Mouse (Mus musculus) lung, embryonic 15.5 days (tissue): Measurements from ENCODE around the gene Sh3rf1. TPM values are rescaled to one million over a fixed set of nuclear protein-coding genes. Genes with fewer than 3 reads are reported as not detected.
A peak's percentile ranks its signal among the peaks of the same experiment; 100 is the strongest.
"Not testable (repeated sequence)": the region's sequence is repeated elsewhere in the genome, so short reads cannot be mapped to it uniquely, and the experiment has no call there.

Experiments used
- ATAC-seq: fragments of 200-750 bp; cut with Nextera tagmentation; 2 replicates; pipeline ENCODE4 v1.8.0; 2017; ENCODE audit warnings: moderate number of reproducible peaks, borderline replicate concordance; ENCODE audit not compliant: low FRiP score, low TSS enrichment; ENCODE audit errors: extremely low read depth
- H3K27ac ChIP-seq: fragments of 300-500 bp; sonication (generic); 2 replicates; pipeline ENCODE4 v1.5.1; 2015; ENCODE audit warnings: moderate library complexity, mild to moderate bottlenecking, inconsistent platforms
- H3K27me3 ChIP-seq: fragments of 300-500 bp; sonication (generic); 2 replicates; pipeline ENCODE4 v1.6.1; 2015; ENCODE audit warnings: inconsistent platforms
- H3K36me3 ChIP-seq: fragments of 300-500 bp; sonication (generic); 2 replicates; pipeline ENCODE4 v1.6.1; 2015; ENCODE audit warnings: inconsistent platforms
- H3K4me1 ChIP-seq: fragments of 300-500 bp; sonication (generic); 2 replicates; pipeline ENCODE4 v1.6.1; 2015; ENCODE audit warnings: inconsistent platforms
- H3K4me2 ChIP-seq: fragments of 300-500 bp; sonication (generic); 2 replicates; pipeline ENCODE4 v1.6.1; 2015; ENCODE audit warnings: inconsistent platforms, mild to moderate bottlenecking, moderate library complexity
- H3K4me3 ChIP-seq: fragments of 300-500 bp; sonication (generic); 2 replicates; pipeline ENCODE4 v1.5.1; 2015; ENCODE audit warnings: mild to moderate bottlenecking, inconsistent platforms
- H3K9ac ChIP-seq: fragments of 300-500 bp; sonication (generic); 2 replicates; pipeline ENCODE4 v1.6.1; 2015; ENCODE audit warnings: inconsistent platforms
- H3K9me3 ChIP-seq: fragments of 300-500 bp; sonication (generic); 2 replicates; pipeline ENCODE4 v1.6.1; 2016; ENCODE audit warnings: inconsistent platforms
- WGBS: fragments of 180-500 bp; shearing (Covaris S2); methylation state at CpG from one replicate; pipeline ENCODE4 v1.1.7; 2015; 5-methylcytosine and 5-hydroxymethylcytosine counted together
- polyA plus RNA-seq: library from polyadenylated mRNA; unstranded; fragments of >200 nt; fragmentation: Nextera tagmentation; extraction: Ambion mirVana; gene quantifications from 2 replicates; pipeline ENCODE4 v1.2.1, GENCODE M21; 2015

The Sh3rf1 gene
- polyA plus RNA-seq, 1 experiment from 2014 or later: 16.8 TPM

DNA sequence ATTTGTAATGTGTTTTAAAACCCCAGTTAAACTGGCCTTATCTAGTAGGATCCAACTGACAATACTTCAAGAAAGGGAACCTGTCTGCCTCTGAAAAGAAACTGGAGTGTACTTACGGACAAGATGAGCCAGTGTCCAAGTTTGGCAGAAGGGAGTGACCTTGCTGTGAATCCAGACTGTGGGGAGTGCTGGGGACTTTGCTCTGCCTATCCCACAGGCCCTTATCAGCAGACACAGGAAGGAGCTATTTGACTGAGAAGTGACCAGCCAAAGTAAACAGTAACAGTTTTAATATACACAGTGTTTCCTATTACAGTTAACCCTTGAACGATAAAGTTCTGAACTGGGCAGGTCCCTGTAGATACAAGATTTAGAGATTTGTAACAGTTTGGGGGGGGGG, 173.5 kb downstream of the Sh3rf1 start:
- Histone ChIP-seq H3K9ac (no peak overlapping the region), H3K36me3 (no peaks in the 10 kb centered on the region), H3K27me3 (no peaks in the 10 kb centered on the region), H3K4me2 (peak overlapping the region; percentile 11; the same call in 1 of the 2 replicates), H3K27ac (peak overlapping the region; percentile 67), H3K4me1 (peaks cover 29% of the 10 kb centered on the region), H3K4me3 (no peak overlapping the region), H3K9me3 (no peaks in the 10 kb centered on the region)
- 9% methylated on average over 2 of the region's 2 CpGs for WGBS
- peak; percentile 68; the same call in 1 of the 2 replicates for ATAC-seq

DNA sequence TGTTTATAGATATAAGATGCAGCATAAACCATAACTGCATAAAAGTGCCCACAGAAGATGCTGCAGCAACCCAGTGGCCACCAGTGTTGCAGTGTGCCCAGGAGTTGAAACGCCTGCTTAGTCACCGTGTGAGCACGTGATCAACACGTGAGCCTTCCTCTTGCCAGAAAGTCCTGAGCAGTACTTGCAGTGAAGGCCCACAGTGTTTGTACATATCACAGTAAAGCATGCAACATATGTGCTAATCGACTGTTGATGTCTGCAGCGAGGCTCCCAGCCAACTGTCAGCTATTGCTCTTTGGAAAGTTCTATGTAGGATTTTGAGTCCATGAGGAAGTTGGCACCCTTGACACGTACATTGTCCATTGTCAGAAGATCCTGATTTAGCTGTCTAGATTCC, 174.1 kb downstream of the Sh3rf1 start:
- peak; percentile 89 for ATAC-seq
- Histone ChIP-seq H3K9ac (no peak overlapping the region), H3K9me3 (no peaks in the 10 kb centered on the region), H3K36me3 (no peaks in the 10 kb centered on the region), H3K4me3 (no peak overlapping the region), H3K27ac (peak overlapping the region; percentile 48), H3K4me2 (no peak overlapping the region), H3K4me1 (peaks cover 29% of the 10 kb centered on the region), H3K27me3 (no peaks in the 10 kb centered on the region)
- 18% methylated on average over 7 of the region's 7 CpGs for WGBS

- 65% methylated on average over 7 of the region's 7 CpGs for WGBS
- no peak overlapping the region for H3K27ac ChIP-seq
- H3K4me1 ChIP-seq: peaks cover 27% of the 10 kb centered on the region
- H3K4me3 ChIP-seq: no peak overlapping the region
- H3K9me3 ChIP-seq: no peaks in the 10 kb centered on the region
- no peaks in the 10 kb centered on the region for H3K27me3 ChIP-seq
- no peak overlapping the region for H3K4me2 ChIP-seq
- no peaks in the 10 kb centered on the region for H3K36me3 ChIP-seq
- no peak for ATAC-seq
- H3K9ac ChIP-seq: no peak overlapping the region
Observed at GRCm38 (mm10) chr8:61402861-61403260, 179.2 kb downstream of the Sh3rf1 start.

DNA sequence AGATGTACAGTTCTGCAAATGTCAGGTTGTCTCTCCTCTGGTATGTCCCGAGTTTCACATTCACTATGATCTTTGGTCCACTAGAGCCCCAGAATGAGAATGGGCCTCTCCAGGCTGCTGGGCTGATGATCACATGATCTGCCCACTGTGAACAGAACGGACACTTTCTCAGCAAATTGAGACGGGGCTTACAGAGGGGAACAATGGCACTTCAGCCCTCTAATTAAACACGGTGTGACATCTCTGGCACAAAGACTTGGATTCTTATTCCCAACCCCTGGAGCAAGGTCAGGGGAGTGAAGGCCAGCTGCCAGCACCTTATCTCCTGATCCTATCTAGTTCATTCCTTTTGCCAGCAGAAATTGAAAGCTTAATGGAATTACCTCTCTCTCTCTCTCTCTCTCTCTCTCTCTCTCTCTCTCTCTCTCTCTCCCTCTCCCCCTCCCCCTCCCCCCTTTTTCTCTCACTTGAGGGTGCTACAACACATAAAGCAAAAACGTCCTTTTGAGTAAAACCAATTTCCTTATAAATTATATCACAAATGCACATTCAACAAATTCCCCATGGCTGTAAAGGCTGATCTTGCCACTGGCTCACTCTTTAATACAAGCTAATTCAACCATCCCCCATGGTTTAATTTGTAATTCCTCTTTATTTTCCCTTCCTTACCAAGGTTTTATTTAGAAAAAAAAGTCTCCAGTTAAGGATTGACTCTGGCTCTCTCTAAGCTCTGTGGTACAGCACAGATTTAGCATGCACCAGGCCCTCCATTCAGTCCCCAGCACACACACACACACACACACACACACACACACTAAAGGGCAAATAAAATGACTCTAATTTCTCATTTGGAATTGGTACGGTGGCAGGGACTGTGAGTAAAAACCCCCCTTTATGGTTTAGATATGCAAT, 179.8 kb downstream of the Sh3rf1 start:
- Histone ChIP-seq H3K4me3 (no peak overlapping the region), H3K36me3 (no peaks in the 10 kb centered on the region), H3K9me3 (no peaks in the 10 kb centered on the region), H3K4me1 (peaks cover 23% of the 10 kb centered on the region), H3K27ac (no peak overlapping the region), H3K27me3 (no peaks in the 10 kb centered on the region), H3K9ac (no peak overlapping the region), H3K4me2 (no peak overlapping the region)
- ATAC-seq: peak; percentile 54; the same call in 1 of the 2 replicates
- WGBS: 14% methylated on average over 6 of the region's 6 CpGs

DNA sequence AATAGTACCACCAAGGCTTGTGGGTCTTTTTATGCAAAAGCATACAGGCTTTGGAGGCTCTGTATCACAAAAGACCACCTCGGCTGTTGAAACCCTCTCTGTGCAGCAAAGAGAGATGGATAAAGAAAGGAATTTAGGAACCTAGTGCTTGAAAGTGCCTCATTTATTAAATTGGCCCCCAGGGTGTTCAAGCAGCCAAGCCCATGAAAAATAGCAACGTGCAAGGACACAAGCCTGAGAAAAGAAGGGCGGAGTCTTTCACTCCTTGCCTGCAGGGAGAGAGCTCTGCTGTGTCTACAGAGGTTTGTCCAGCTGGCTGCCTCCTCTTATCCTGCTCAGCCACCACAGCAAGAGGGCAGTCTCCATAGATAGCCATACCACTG, 180.5 kb downstream of the Sh3rf1 start:
- no peaks in the 10 kb centered on the region for H3K27me3 ChIP-seq

GRCm38 (mm10) chr8:61409081-61409480, 185.4 kb downstream of the Sh3rf1 start:
- Histone ChIP-seq H3K9ac (no peak overlapping the region), H3K9me3 (no peaks in the 10 kb centered on the region), H3K4me1 (peaks cover 3% of the 10 kb centered on the region; the same call in 1 of the 2 replicates), H3K27ac (no peak overlapping the region), H3K4me2 (no peak overlapping the region), H3K4me3 (no peak overlapping the region), H3K27me3 (no peaks in the 10 kb centered on the region), H3K36me3 (no peaks in the 10 kb centered on the region)
- no peak for ATAC-seq
- 66% methylated on average over 4 of the region's 4 CpGs for WGBS

More for the DNA sequence above, 180.5 kb downstream of the Sh3rf1 start:
- no peak overlapping the region for H3K4me3 ChIP-seq
- no peak for ATAC-seq
- H3K4me2 ChIP-seq: no peak overlapping the region
- H3K9me3 ChIP-seq: no peaks in the 10 kb centered on the region
- H3K4me1 ChIP-seq: peaks cover 19% of the 10 kb centered on the region
- no peak overlapping the region for H3K9ac ChIP-seq
- no peak overlapping the region for H3K27ac ChIP-seq
- H3K36me3 ChIP-seq: no peaks in the 10 kb centered on the region
- 42% methylated on average over 3 of the region's 3 CpGs for WGBS

GRCm38 (mm10) chr8:61409712-61410111, 186.0 kb downstream of the Sh3rf1 start:
- H3K4me1 ChIP-seq, H3K27ac ChIP-seq, H3K9ac ChIP-seq, H3K36me3 ChIP-seq, H3K27me3 ChIP-seq, H3K4me3 ChIP-seq, H3K9me3 ChIP-seq, H3K4me2 ChIP-seq: not testable (repeated sequence)
- WGBS: 62% methylated on average over 5 of the region's 5 CpGs
- ATAC-seq: peak; percentile 27; the same call in 1 of the 2 replicates

DNA sequence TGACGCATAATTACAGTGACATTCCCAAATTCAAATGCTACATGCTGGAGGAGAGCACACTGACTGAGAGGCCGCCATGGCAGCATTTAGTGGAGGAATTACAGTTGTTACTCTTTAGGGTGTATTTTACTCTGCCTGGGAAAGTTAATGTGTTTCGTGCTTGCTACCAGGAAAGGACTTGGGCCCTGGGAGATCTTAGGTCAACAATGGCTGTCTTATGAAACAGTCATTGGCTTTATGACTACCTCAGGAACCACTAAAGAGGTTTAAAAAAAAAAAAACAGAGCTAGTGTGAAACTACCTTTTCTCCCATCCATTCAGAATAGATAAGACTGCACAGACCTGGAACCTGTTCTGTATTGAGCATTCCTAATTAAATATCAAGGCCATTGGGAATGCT, 195.8 kb downstream of the Sh3rf1 start:
- 82% methylated on average over 3 of the region's 3 CpGs for WGBS
- Histone ChIP-seq H3K9me3 (no peaks in the 10 kb centered on the region), H3K36me3 (no peaks in the 10 kb centered on the region), H3K27me3 (no peaks in the 10 kb centered on the region), H3K4me1 (0 out of 2 replicates have a peak, but pooled peaks cover 6% of the 10 kb centered on the region), H3K9ac (no peak overlapping the region), H3K4me2 (no peak overlapping the region), H3K27ac (no peak overlapping the region), H3K4me3 (no peak overlapping the region)
- no peak for ATAC-seq

GRCm38 (mm10) chr8:61420166-61420565, 196.5 kb downstream of the Sh3rf1 start:
- no peak overlapping the region for H3K4me2 ChIP-seq
- H3K36me3 ChIP-seq: no peaks in the 10 kb centered on the region
- H3K27ac ChIP-seq: no peak overlapping the region
- no peaks in the 10 kb centered on the region for H3K9me3 ChIP-seq
- no peak overlapping the region for H3K9ac ChIP-seq
- no peaks in the 10 kb centered on the region for H3K27me3 ChIP-seq
- H3K4me3 ChIP-seq: no peak overlapping the region
- WGBS: 23% methylated on average over 5 of the region's 6 CpGs
- H3K4me1 ChIP-seq: 0 out of 2 replicates have a peak, but pooled peaks cover 6% of the 10 kb centered on the region
- 0 out of 2 replicates have a peak, but pooled peaks have one; percentile 46 for ATAC-seq

DNA sequence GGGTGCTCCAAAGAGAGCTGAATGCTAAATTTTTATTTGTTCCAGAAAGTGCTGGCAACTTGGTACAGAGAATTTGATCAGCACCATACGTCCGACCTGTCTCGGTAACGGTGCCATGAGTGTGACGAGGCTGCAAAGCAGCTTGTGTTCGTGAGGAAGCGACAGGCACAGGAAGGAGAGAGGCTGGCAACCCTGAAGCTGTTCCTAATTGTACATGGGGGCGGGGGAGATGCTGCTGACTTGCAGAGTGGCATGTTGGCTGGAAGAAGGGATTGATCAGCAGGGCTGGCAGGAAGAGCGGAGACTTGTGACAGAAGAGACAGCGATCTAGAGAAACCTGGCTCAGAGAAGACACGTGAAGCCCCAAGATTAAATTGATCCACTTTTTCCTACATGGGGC, 197.9 kb downstream of the Sh3rf1 start:
- H3K27ac ChIP-seq: no peak overlapping the region
- H3K36me3 ChIP-seq: no peaks in the 10 kb centered on the region
- H3K4me2 ChIP-seq: no peak overlapping the region
- H3K4me3 ChIP-seq: no peak overlapping the region
- 72% methylated on average over 11 of the region's 11 CpGs for WGBS
- H3K9ac ChIP-seq: no peak overlapping the region
- H3K27me3 ChIP-seq: no peaks in the 10 kb centered on the region
- no peaks in the 10 kb centered on the region for H3K9me3 ChIP-seq
- 0 out of 2 replicates have a peak, but pooled peaks cover 6% of the 10 kb centered on the region for H3K4me1 ChIP-seq
- no peak for ATAC-seq

DNA sequence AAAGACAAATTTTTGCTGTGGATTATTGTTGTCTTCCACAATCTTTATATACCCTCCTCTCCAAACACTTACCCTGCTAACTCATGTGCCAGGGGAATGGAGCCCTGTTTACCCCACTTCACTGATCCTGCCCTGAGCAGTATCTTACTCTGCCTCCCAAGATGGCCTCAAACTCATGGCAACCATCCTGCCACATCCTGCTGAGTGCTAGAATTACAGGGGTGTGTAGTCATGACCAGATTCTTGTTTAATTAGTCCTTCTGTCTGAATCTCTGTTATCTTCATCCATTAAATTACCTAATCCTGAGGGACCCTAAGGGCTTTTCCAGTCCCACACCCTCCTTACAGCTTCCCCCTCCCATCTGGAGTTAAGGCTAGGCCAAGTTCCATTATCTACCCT, 201.5 kb downstream of the Sh3rf1 start:
- no peaks in the 10 kb centered on the region for H3K36me3 ChIP-seq
- H3K9me3 ChIP-seq: no peaks in the 10 kb centered on the region
- no peak overlapping the region for H3K27ac ChIP-seq
- no peak overlapping the region for H3K4me3 ChIP-seq
- peaks cover 15% of the 10 kb centered on the region for H3K4me1 ChIP-seq
- H3K27me3 ChIP-seq: no peaks in the 10 kb centered on the region
- H3K4me2 ChIP-seq: no peak overlapping the region
- no peak overlapping the region for H3K9ac ChIP-seq
- no peak for ATAC-seq

DNA sequence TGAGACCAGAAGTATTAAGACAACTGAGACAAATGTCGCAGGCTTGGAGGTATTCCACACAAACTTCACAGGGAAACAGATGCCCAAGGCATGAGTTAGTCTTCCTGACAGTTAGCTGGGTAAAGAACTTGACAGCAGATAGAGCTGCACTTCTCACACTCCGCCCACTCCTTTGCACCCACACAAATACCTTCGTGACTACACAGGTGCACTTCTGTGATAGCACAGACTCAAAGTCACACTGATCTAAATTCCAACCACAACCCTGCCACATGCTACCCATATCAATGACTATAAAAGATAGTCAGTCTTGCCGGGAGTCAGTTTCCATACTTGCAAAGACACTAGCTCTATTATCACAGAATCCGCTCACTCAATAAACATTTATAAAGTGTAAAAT, 202.4 kb downstream of the Sh3rf1 start:
- 73% methylated on average over 5 of the region's 5 CpGs for WGBS
- no peak overlapping the region for H3K27ac ChIP-seq

More for the DNA sequence above, 202.4 kb downstream of the Sh3rf1 start:
- no peaks in the 10 kb centered on the region for H3K36me3 ChIP-seq
- no peaks in the 10 kb centered on the region for H3K27me3 ChIP-seq
- H3K4me3 ChIP-seq: no peak overlapping the region
- no peak for ATAC-seq
- H3K9me3 ChIP-seq: no peaks in the 10 kb centered on the region
- H3K9ac ChIP-seq: no peak overlapping the region
- H3K4me2 ChIP-seq: no peak overlapping the region
- peaks cover 15% of the 10 kb centered on the region for H3K4me1 ChIP-seq
